Mouse (Mus musculus) frontal cortex, adult 2 months (tissue): ENCODE measurements at regions not wholly inside any gene's neighbourhood (a gene's known extent, or its start where the extent isn't known, plus 50 kb on each side); places are given as distances from the start of the nearest gene placed in this dataset.

Experiments
- DNase-seq, 2 experiments: peaks; one replicate each; pipeline ENCODE4 v3.0.0; 2022; ENCODE audit warnings: low spot score in 1 of 2; ENCODE audit errors: extremely low spot score in 1 of 2

- peak in 1 of 2 experiments; percentile 0 for DNase-seq
Measured at GRCm38 (mm10) chr4:38224512-38224911, 1225.6 kb upstream of the 1700009N14Rik start.
